Mouse (Mus musculus) kidney, adult 2 months (tissue): ENCODE data around the gene Ino80b. TPM values are rescaled to one million over a fixed set of nuclear protein-coding genes. Genes with fewer than 3 reads are reported as not detected.

Source experiments
- DNase-seq: peaks from one replicate; pipeline ENCODE4 v3.0.0; 2021
- H3K27ac ChIP-seq: fragments of 200-500 bp; 2 replicates; pipeline ENCODE4 v1.5.1; 2012; ENCODE audit warnings: low read depth, low read length, control low read depth, inconsistent platforms; ENCODE audit not compliant: insufficient read depth
- H3K27me3 ChIP-seq: fragments of 200-500 bp; replicated peaks from 2 replicates; pipeline ENCODE4 v1.6.1; 2012; ENCODE audit warnings: mild to moderate bottlenecking, moderate library complexity, low read length, inconsistent platforms; ENCODE audit not compliant: control insufficient read depth, insufficient read depth
- H3K36me3 ChIP-seq: fragments of 200-500 bp; 2 replicates; pipeline ENCODE4 v1.6.1; 2012; ENCODE audit warnings: mild to moderate bottlenecking, moderate library complexity, low read length, inconsistent platforms; ENCODE audit not compliant: control insufficient read depth, insufficient read depth
- H3K4me1 ChIP-seq: fragments of 200-500 bp; 2 replicates; pipeline ENCODE4 v1.6.1; 2011; ENCODE audit warnings: low read length; ENCODE audit not compliant: control insufficient read depth, insufficient read depth
- H3K4me3 ChIP-seq: fragments of 200-500 bp; 2 replicates; pipeline ENCODE4 v1.5.1; 2011; ENCODE audit warnings: mild to moderate bottlenecking, low read depth, low read length, control low read depth; ENCODE audit not compliant: insufficient read depth
- CTCF ChIP-seq: fragments of 200-500 bp; conservative IDR thresholded peaks from 2 replicates; pipeline ENCODE4 v1.5.1; 2011; ENCODE audit warnings: low read depth, mild to moderate bottlenecking, control low read depth, low read length, moderate library complexity, mixed read lengths; ENCODE audit not compliant: insufficient read depth, insufficient read length
- POLR2A ChIP-seq: fragments of 200-500 bp; IDR thresholded peaks from one replicate; pipeline ENCODE4 v1.6.1; 2011; ENCODE audit warnings: low read depth, low read length, control low read depth
- WGBS: fragments of 180-500 bp; shearing (Covaris S2); methylation state at CpG from one replicate; pipeline ENCODE4 v1.1.7; 2018; 5-methylcytosine and 5-hydroxymethylcytosine counted together
- polyA plus RNA-seq: library from polyadenylated mRNA; depleted of rRNA; stranded (reverse); fragments of >200 nt; gene quantifications from 2 replicates; pipeline ENCODE4 v1.2.3, GENCODE M21; 2012

Gene Ino80b
- polyA plus RNA-seq, 1 experiment = 19.0 TPM

DNA sequence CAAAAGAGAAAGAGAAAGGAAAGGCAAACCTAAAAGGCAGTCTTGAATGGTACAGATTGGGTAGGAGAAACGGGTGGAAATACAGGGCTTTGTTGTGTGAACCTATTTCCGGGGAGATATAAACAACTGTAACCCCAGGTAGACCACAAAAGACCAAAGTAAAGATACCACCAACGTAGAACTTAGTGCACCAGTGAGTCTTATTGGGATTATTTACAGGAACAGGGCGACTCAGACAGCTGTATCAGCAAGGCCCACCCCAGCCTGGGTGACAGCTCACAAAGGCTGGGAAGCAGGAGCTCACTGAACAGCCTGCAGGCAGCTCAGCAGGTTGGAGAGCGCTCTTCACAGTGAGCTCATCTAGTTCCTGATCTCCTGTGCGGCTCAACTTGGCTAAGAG lies 29.3 kb downstream of the Ino80b start:
- no peak for DNase-seq
- Histone ChIP-seq H3K4me3 (no peak overlapping the region), H3K4me1 (peaks cover 8% of the 10 kb centered on the region; the same call in 1 of the 2 replicates), H3K27me3 (no peaks in the 10 kb centered on the region), H3K36me3 (no peaks in the 10 kb centered on the region), H3K27ac (no peak overlapping the region)
- 87% methylated on average over 6 of the region's 6 CpGs for WGBS
- TF ChIP-seq POLR2A (no peak), CTCF (no peak)

GRCm38 (mm10) chr6:83092416-83093127 lies 32.7 kb downstream of the Ino80b start:
- H3K27me3 ChIP-seq = no peaks in the 10 kb centered on the region
- H3K4me1 ChIP-seq = 0 out of 2 replicates have a peak, but pooled peaks cover 3% of the 10 kb centered on the region
- 0 out of 2 replicates have a peak overlapping the region, but pooled peaks have one; percentile 17 for H3K27ac ChIP-seq
- DNase-seq = peak; percentile 59
- TF ChIP-seq CTCF (no peak), POLR2A (no peak)
- no peaks in the 10 kb centered on the region for H3K36me3 ChIP-seq
- 17% methylated on average over 6 of the region's 6 CpGs for WGBS
- no peak overlapping the region for H3K4me3 ChIP-seq

GRCm38 (mm10) chr6:83087926-83088260 lies 37.3 kb downstream of the Ino80b start:
- Histone ChIP-seq H3K27me3 (0 out of 2 replicates have a peak, but pooled peaks cover 1% of the 10 kb centered on the region), H3K36me3 (no peaks in the 10 kb centered on the region), H3K4me3 (peak overlapping the region; percentile 48), H3K27ac (0 out of 2 replicates have a peak overlapping the region, but pooled peaks have one; percentile 40), H3K4me1 (0 out of 2 replicates have a peak, but pooled peaks cover 3% of the 10 kb centered on the region)
- DNase-seq = no peak
- WGBS = 47% methylated on average over 9 of the region's 9 CpGs
- TF ChIP-seq POLR2A = no peak
- no peak for TF ChIP-seq CTCF

DNA sequence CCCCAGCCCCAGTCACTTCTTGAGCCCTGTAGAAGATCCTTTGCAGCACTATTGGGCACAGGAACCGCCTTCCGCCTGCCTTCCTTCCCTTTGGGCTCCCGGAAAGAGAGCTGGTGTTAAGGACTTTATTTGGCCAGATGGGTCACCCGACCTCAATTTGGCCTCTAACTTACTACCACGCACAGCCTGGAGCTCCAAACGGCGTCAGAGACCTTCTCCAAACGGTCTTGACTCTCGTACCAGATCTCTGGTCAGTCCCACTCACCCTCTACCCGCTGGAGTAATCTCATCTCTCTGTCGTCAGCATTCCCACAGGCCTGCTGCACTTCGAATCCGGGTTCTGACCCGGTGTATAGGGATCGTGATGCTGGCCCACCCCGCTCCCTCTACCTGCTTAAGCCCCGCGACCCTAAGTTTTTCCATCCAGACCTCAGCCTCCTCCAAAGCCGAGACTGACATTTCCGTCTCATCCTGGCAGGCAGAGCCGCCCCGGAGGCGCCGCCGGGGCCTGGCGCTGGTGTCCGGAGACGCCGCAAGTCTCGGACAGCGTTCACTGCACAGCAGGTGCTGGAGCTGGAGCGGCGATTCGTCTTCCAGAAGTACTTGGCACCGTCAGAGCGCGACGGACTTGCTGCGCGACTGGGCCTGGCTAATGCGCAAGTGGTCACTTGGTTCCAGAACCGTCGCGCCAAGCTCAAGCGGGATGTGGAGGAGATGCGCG lies 37.9 kb downstream of the Ino80b start:
- peak overlapping the region; percentile 40 for H3K27ac ChIP-seq
- H3K4me3 ChIP-seq = peak overlapping the region; percentile 48
- H3K27me3 ChIP-seq = 0 out of 2 replicates have a peak, but pooled peaks cover 1% of the 10 kb centered on the region
- no peaks in the 10 kb centered on the region for H3K4me1 ChIP-seq
- TF ChIP-seq POLR2A (no peak), CTCF (no peak)
- WGBS = 23% methylated on average over 47 of the region's 47 CpGs
- H3K36me3 ChIP-seq = no peaks in the 10 kb centered on the region
- DNase-seq = peak; percentile 65

- no peaks in the 10 kb centered on the region for H3K4me1 ChIP-seq
- 14% methylated on average over 42 of the region's 42 CpGs for WGBS
- TF ChIP-seq CTCF (no peak), POLR2A (no peak)
- H3K27me3 ChIP-seq = 0 out of 2 replicates have a peak, but pooled peaks cover 1% of the 10 kb centered on the region
- no peaks in the 10 kb centered on the region for H3K36me3 ChIP-seq
- no peak for DNase-seq
- H3K4me3 ChIP-seq = peak within 1 kb of the TSS; percentile 48
- H3K27ac ChIP-seq = peak within 1 kb of the TSS; percentile 40
These were observed 38.9 kb downstream of the Ino80b start, which contains the start of gene Lbx2 for GRCm38 (mm10) chr6:83086121-83087035. TSS of gene Lbx2 (plus strand) at chr6:83086367.

- 0 out of 2 replicates have a peak, but pooled peaks cover 1% of the 10 kb centered on the region for H3K27me3 ChIP-seq
- DNase-seq = peak; percentile 39
- H3K36me3 ChIP-seq = no peaks in the 10 kb centered on the region
- no peak overlapping the region for H3K4me3 ChIP-seq
- H3K4me1 ChIP-seq = no peaks in the 10 kb centered on the region
- WGBS = 30% methylated on average over 6 of the region's 6 CpGs
- TF ChIP-seq CTCF = no peak
- TF ChIP-seq POLR2A = no peak
- no peak overlapping the region for H3K27ac ChIP-seq
These were observed 40.8 kb downstream of the Ino80b start for GRCm38 (mm10) chr6:83084477-83084876.
